Mouse (Mus musculus) left cerebral cortex, adult 18-20 months (tissue): ENCODE data around the gene Has3. TPM values are rescaled to one million over a fixed set of nuclear protein-coding genes. Genes with fewer than 3 reads are reported as not detected.
"Not testable (repeated sequence)": the region's sequence is repeated elsewhere in the genome, so short reads cannot be mapped to it uniquely, and the experiment has no call there.

Source experiments
- DNase-seq, 2 experiments: peaks; one replicate each; pipeline ENCODE4 v3.0.0; 2021 to 2022; ENCODE audit warnings: low spot score in 2 of 2, mixed read lengths in 1 of 2
- total RNA-seq, 2 experiments: library from RNA; stranded (reverse); gene quantifications; 2 replicates each; pipeline ENCODE4 v1.2.3; 2021

The Has3 gene
- total RNA-seq, 2 experiments from 2014 or later = 1.1 to 2.0 TPM

GRCm38 (mm10) chr8:106884826-106885400, 14.9 kb downstream of the Has3 start:
- DNase-seq = not testable (repeated sequence)

GRCm38 (mm10) chr8:106887336-106888189, 17.5 kb downstream of the Has3 start:
- peak; percentile 77 to 84 for DNase-seq

DNA sequence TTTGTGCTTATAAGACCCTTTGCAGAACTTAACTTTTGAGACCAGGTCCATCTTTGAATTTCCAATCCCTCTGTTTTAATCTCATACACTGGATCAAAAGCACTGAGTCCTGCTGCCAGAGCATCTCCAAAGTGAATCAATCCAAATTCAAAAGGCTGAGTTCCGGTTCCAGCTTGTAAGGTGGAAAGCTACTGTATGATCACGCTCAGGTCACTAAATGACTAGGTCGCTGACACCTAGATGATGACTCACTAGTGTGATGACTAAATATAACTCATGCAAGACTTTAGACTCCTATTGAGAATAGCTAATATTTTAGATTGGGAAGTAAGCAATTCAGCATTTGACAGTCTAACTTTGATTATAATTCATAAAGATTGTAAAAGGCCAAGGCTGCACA, 18.8 kb downstream of the Has3 start:
- no peak for DNase-seq

GRCm38 (mm10) chr8:106892210-106892805, 22.3 kb downstream of the Has3 start:
- no peak for DNase-seq

DNA sequence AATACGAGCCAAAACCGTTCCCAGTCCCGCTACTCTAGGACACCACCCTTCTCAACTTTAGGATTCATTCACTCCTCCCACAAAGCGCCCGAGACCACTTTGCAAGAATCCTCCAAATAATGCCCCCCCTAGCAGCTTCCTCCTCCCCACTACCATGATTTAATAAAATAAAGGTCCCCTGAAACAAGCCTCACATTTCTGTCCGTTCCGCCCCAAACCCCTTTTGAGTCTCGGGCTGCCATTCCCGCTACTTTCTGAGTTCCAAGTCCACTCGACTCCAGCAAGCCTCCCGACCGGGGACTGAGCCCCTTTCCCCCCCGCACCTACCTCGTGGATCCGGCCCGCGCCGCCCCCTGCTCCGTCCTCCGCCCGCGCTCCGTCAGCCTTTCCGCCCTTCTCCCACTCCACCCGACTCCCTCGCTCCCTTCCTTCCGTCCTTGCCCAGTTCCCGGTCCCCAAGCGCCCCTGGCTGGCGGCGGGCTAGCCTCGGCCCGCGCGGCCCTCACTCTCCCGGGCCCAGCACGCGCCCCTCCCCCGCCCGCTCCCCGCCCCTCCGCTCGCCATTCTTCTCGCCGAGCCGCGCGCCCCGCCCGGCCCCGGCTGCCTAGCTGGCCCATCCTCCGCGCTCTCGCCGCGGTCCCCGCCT, 22.9 kb downstream of the Has3 start:
- peak in 1 of 2 experiments; percentile 29 for DNase-seq

GRCm38 (mm10) chr8:106893481-106894156, 23.6 kb downstream of the Has3 start, which contains the start of gene Utp4:
Utp4 (plus strand) TSS chr8:106893636.
- peak; percentile 85 to 90 for DNase-seq

GRCm38 (mm10) chr8:106899473-106899872, 29.4 kb downstream of the Has3 start:
- no peak for DNase-seq

DNA sequence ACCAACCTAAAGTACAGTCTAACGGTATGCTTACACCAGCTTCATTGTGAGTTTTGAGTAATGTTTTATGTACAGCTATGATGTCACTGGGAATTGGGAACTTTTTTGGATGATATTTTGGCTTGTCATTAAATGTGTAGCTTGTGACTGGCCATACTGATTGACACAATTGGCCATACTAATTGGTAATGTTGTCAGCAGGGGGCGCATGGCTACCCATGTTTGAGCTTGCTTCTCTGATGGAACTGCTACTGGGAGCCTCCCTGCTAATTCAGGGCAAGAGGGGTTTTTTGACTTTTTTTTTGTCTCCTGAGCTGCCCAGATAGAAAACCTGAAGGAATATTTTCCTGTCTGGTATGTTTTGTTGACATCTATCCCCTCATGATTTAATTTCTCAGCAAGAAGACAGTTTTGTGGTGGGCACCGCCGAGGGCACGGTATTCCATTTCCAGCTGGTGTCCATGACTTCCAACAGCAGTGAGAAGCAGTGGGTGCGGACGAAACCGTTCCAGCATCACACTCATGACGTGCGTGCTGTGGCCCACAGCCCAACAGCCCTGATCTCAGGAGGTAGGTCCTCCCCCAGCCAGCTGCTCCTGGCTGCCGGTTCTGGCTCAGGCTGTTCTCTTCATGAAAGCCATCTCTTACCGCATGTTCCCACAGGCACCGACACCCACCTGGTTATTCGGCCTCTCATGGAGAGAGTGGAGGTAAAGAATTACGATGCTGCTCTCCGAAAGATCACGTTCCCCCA, 35.9 kb downstream of the Has3 start:
- DNase-seq = peak; percentile 88 to 92

GRCm38 (mm10) chr8:106906635-106907034, 36.6 kb downstream of the Has3 start:
- DNase-seq = no peak

DNA sequence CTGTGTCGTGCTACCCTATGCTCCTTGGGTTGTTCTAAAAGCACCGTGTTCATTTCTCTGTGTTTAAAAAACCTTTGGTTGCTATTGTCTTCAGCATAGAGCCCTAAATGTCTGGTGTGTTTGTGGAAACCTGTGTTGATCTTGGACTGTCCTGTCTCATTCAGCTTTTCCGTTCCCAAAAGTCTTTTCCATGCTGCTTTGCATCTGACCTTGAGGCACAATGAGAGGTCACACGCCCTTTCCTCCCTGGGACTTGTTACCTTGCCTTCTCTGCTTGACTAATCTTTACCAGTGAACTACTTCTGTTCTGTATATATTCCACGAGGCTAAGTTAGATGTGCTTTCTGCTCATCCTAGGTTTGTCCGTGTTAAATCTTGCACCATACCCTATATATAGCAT, 37.4 kb downstream of the Has3 start:
- DNase-seq = no peak

- DNase-seq = no peak
Observed at GRCm38 (mm10) chr8:106908291-106908690, 38.2 kb downstream of the Has3 start.

DNA sequence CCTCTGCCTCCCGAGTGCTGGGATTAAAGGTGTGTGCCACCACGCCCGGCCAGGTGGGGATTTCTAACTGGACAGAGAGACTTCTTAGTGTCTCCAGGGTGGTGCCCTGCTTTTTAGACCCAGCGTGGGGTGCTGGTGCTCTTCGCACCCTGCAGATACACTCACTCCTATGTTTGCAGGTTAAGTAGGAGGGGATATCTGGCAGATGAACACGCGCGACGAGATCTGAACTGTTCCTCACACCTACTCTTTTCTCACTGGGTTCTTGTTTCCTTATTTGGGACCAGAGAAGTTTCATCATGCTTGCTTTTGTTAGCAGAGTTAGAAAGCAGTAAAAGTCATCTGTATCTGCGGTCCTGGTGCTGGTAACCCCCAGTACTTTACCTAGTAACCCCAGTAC, 43.6 kb downstream of the Has3 start:
- DNase-seq = peak; percentile 38 to 53

DNA sequence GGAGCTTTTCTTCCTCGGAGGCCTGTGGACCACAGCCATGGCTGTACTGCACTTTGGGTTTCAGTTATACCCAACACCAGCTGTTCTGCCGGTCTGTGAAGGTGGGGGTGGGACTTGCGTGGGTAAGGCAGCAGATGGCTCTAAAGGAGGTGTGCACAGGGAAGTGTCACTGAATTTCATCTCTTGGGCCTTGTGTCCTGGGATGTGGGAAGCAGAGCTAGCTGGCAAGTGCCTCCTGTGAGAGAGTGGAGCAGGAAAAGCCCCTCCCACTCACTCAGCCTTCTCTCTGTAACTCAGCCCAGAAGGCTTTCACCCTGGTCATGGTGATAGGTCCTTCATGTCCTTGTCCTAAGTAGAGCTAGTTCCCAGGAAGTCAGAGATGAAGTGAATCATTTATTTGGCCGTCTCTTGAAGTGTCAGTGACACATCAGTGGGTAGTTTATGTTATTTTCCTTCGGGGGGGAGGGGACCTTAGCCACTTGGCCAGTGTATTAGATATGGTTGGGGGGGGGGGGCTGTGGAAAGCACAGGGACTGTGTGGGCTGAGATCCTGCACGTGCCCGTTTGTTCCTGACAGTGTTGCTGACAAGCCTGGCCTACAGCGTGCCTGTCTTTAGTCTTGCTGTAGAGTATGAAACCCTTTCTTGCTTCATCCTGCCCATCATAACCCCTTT, 49.8 kb downstream of the Has3 start:
- peak; percentile 64 to 84 for DNase-seq

- no peak for DNase-seq
Observed at GRCm38 (mm10) chr8:106920395-106920741, 50.3 kb downstream of the Has3 start.

- no peak for DNase-seq
Observed at GRCm38 (mm10) chr8:106924057-106924456, 54.0 kb downstream of the Has3 start.

- peak; percentile 38 to 62 for DNase-seq
Observed at GRCm38 (mm10) chr8:106924904-106925349, 54.9 kb downstream of the Has3 start.

- no peak for DNase-seq
Observed at GRCm38 (mm10) chr8:106925446-106925845, 55.4 kb downstream of the Has3 start.

DNA sequence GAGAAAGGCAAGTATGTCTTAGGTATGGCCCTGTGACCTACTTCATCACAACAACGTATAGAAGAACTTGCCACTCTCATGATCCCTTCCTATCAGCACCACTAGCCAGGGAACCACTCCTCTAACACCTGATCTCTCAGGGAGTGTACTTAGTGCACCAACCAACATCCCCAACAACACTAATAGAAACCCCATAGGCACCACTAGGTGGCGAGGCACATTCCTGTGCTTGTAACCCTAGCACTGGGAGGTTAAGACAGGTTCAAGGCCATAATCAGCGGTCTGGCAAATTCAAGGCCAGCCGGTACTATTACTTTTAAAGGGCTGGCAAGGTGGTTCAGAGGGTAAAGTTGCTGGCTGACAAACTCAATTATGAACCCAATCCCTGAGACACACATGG, 57.2 kb downstream of the Has3 start:
- DNase-seq = no peak

DNA sequence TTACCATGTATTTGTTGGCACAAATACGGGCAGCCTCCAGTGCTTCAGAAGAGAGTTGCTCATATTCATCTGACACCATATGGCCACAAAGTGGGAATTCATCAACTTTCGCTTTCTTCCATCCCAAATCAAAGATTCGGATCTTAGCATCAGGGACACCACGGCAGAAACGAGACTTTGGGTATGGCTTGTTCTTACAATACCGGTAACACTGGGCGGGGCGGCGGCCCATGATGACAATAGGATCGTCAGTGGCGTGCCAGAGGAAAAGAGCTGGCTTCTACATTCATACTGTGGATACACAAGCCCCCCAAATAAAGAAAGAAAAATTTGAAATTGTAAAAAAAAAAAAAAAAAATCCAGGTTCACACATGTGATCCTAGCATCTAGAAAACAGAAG, 58.1 kb downstream of the Has3 start:
- DNase-seq = not testable (repeated sequence)
